In the genomic region with DNA sequence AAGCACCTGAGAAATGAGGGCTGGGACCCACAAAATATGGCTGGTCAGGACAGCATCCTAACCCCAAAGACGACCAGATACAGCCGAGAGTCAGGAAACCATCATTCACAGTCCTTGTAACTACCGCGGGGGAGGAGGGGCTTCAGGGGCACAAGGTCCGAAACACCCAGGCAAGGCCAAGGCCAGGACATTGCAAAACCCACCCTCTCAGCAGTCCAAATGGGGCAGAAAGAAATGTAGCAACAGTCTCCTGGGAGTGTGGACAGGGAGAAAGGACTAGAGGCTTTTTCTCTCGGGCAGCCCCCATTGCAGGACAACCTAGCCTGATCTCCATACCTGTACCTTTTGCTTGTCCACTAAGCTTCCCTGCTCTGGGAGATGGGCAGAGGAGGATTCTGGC, we compare ENCODE assay signal across 8 mouse cellular contexts. TPM values are rescaled to one million over a fixed set of nuclear protein-coding genes. Genes with fewer than 3 reads are reported as not detected.
DNase-seq lines count a peak whose midpoint lies in the region; ATAC-seq lines count a peak whose summit lies in the region.

No protein-coding gene starts in this region.

- no peaks in the 10 kb centered on the region for H3K9me3 ChIP-seq in kidney, embryonic 16.5 days (ENCODE audit: low read length)
- H3K9me3 ChIP-seq in hindbrain, embryonic 15.5 days: no peaks in the 10 kb centered on the region
- H3K9me3 ChIP-seq in midbrain, embryonic 14.5 days (ENCODE audit: control insufficient read depth, low read length): no peaks in the 10 kb centered on the region

- H3K4me2 ChIP-seq in kidney, embryonic 16.5 days (replicated peaks; ENCODE audit: low read depth, low read length): peak overlapping the region; percentile 88
- H3K4me2 ChIP-seq in hindbrain, embryonic 15.5 days: peak overlapping the region; percentile 80
- peak overlapping the region; percentile 66 for H3K4me2 ChIP-seq in midbrain, embryonic 14.5 days (ENCODE audit: low read length)

- DNase-seq in kidney, adult 9 months: no peak
- peak; percentile 65 for DNase-seq in adrenal gland, postnatal 25 days
- DNase-seq in midbrain, embryonic 14.5 days: no peak
- DNase-seq in cerebellum, postnatal 4 days (ENCODE audit: low spot score in 2 of 2): no peak
- no peak for DNase-seq in layer of hippocampus, adult 11-12 months (ENCODE audit: low spot score)
- DNase-seq in layer of hippocampus, postnatal 25 days (ENCODE audit: extremely low spot score in 1 of 2, low spot score in 1 of 2): no peak

- ATAC-seq in kidney, embryonic 16.5 days (ENCODE audit: low FRiP score, low TSS enrichment): no peak
- no peak for ATAC-seq in hindbrain, embryonic 15.5 days (ENCODE audit: low FRiP score, low read depth)
- no peak for ATAC-seq in midbrain, embryonic 14.5 days (ENCODE audit: low FRiP score, low TSS enrichment)

- peak overlapping the region; percentile 71 for H3K4me3 ChIP-seq in kidney, embryonic 16.5 days (ENCODE audit: low read length)
- H3K4me3 ChIP-seq in hindbrain, embryonic 15.5 days: peak overlapping the region; percentile 45
- peak overlapping the region; percentile 48 for H3K4me3 ChIP-seq in midbrain, embryonic 14.5 days (replicated peaks; ENCODE audit: low read depth, low read length)

- no peaks in the 10 kb centered on the region for H3K27me3 ChIP-seq in kidney, embryonic 16.5 days (ENCODE audit: insufficient read depth, low read length)
- H3K27me3 ChIP-seq in hindbrain, embryonic 15.5 days: peaks cover 24% of the 10 kb centered on the region
- H3K27me3 ChIP-seq in midbrain, embryonic 14.5 days (ENCODE audit: control insufficient read depth, insufficient read depth, low read length): peaks cover 23% of the 10 kb centered on the region

- no peaks in the 10 kb centered on the region for H3K36me3 ChIP-seq in kidney, embryonic 16.5 days (ENCODE audit: insufficient read depth, low read length)
- H3K36me3 ChIP-seq in hindbrain, embryonic 15.5 days: no peaks in the 10 kb centered on the region
- H3K36me3 ChIP-seq in midbrain, embryonic 14.5 days (ENCODE audit: control insufficient read depth, insufficient read depth, low read length): no peaks in the 10 kb centered on the region

- peaks cover 25% of the 10 kb centered on the region for H3K4me1 ChIP-seq in kidney, embryonic 16.5 days (ENCODE audit: insufficient read depth, low read length)
- H3K4me1 ChIP-seq in hindbrain, embryonic 15.5 days (replicated peaks): peaks cover 18% of the 10 kb centered on the region
- H3K4me1 ChIP-seq in midbrain, embryonic 14.5 days (ENCODE audit: control insufficient read depth, insufficient read depth, low read length): 0 out of 2 replicates have a peak, but pooled peaks cover 5% of the 10 kb centered on the region

- 2% methylated on average over 6 of the region's 6 CpGs for WGBS in kidney, embryonic 16.5 days
- 22% methylated on average over 6 of the region's 6 CpGs for WGBS in hindbrain, embryonic 15.5 days
- WGBS in midbrain, embryonic 14.5 days: 26% methylated on average over 6 of the region's 6 CpGs

- H3K27ac ChIP-seq in kidney, embryonic 16.5 days (ENCODE audit: low read length): peak overlapping the region; percentile 86
- no peak overlapping the region for H3K27ac ChIP-seq in hindbrain, embryonic 15.5 days (replicated peaks)
- no peak overlapping the region for H3K27ac ChIP-seq in midbrain, embryonic 14.5 days (replicated peaks; ENCODE audit: low read depth, low read length)

- peak overlapping the region; percentile 83 for H3K9ac ChIP-seq in kidney, embryonic 16.5 days (replicated peaks; ENCODE audit: low read length)
- H3K9ac ChIP-seq in hindbrain, embryonic 15.5 days: no peak overlapping the region
- H3K9ac ChIP-seq in midbrain, embryonic 14.5 days (replicated peaks; ENCODE audit: low read length): no peak overlapping the region

RNA-seq across cellular contexts. Expression of a gene that starts 1.1 kb away (rescaled TPM):
- 53.0 and 57.0 TPM in 2 replicates for polyA plus RNA-seq in kidney, embryonic 16.5 days (2015; fragmentation: Nextera tagmentation; extraction: Ambion mirVana)
- total RNA-seq in adrenal gland, postnatal 25 days (2021): 290 and 352 TPM in 2 replicates
- 6.1 and 6.6 TPM in 2 replicates for polyA plus RNA-seq in hindbrain, embryonic 15.5 days (2015; fragmentation: Nextera tagmentation; extraction: Ambion mirVana)
- 1.8 and 3.8 TPM in 2 replicates for polyA plus RNA-seq in midbrain, embryonic 14.5 days (2014; fragmentation: Nextera tagmentation; extraction: Ambion mirVana)
- 1 to 10 TPM; 1.2 to 1.9 TPM for total RNA-seq in layer of hippocampus, postnatal 25 days (2021)

RNA-seq across cellular contexts. Expression of a gene that starts 16.7 kb away (rescaled TPM):
- not detected in 2 replicates for polyA plus RNA-seq in kidney, embryonic 16.5 days (2015; fragmentation: Nextera tagmentation; extraction: Ambion mirVana)
- total RNA-seq in adrenal gland, postnatal 25 days (2021): not detected in 2 replicates
- not detected in 2 replicates for polyA plus RNA-seq in hindbrain, embryonic 15.5 days (2015; fragmentation: Nextera tagmentation; extraction: Ambion mirVana)
- not detected in 2 replicates for polyA plus RNA-seq in midbrain, embryonic 14.5 days (2014; fragmentation: Nextera tagmentation; extraction: Ambion mirVana)
- total RNA-seq in layer of hippocampus, postnatal 25 days (2021): not detected

RNA-seq across cellular contexts. Expression of a gene that starts 23.3 kb away (rescaled TPM):
- polyA plus RNA-seq in kidney, embryonic 16.5 days (2015; fragmentation: Nextera tagmentation; extraction: Ambion mirVana): 257 and 266 TPM in 2 replicates
- total RNA-seq in adrenal gland, postnatal 25 days (2021): 159 and 211 TPM in 2 replicates
- polyA plus RNA-seq in hindbrain, embryonic 15.5 days (2015; fragmentation: Nextera tagmentation; extraction: Ambion mirVana): 70.7 and 75.3 TPM in 2 replicates
- 36.7 and 51.1 TPM in 2 replicates for polyA plus RNA-seq in midbrain, embryonic 14.5 days (2014; fragmentation: Nextera tagmentation; extraction: Ambion mirVana)
- 10 to 100 TPM; 56.8 to 68.2 TPM for total RNA-seq in layer of hippocampus, postnatal 25 days (2021)

RNA-seq across cellular contexts. Expression of a gene that starts 25.1 kb away (rescaled TPM):
- 39.3 and 40.3 TPM in 2 replicates for polyA plus RNA-seq in kidney, embryonic 16.5 days (2015; fragmentation: Nextera tagmentation; extraction: Ambion mirVana)
- 6.6 and 9.8 TPM in 2 replicates for total RNA-seq in adrenal gland, postnatal 25 days (2021)
- 138 and 152 TPM in 2 replicates for polyA plus RNA-seq in hindbrain, embryonic 15.5 days (2015; fragmentation: Nextera tagmentation; extraction: Ambion mirVana)
- polyA plus RNA-seq in midbrain, embryonic 14.5 days (2014; fragmentation: Nextera tagmentation; extraction: Ambion mirVana): 123 and 160 TPM in 2 replicates
- 10 to 100 TPM; 71.3 to 78.8 TPM for total RNA-seq in layer of hippocampus, postnatal 25 days (2021)
